Mouse (Mus musculus) heart, adult 2 months (tissue): ENCODE results near the gene Map4k2.

ENCODE experiments used
- CTCF ChIP-seq: fragments of 200-600 bp; IDR thresholded peaks from 2 replicates; pipeline ENCODE4 v1.8.1; 2022; ENCODE audit warnings: antibody characterized with exemption, mild to moderate bottlenecking, moderate library complexity
- EP300 ChIP-seq: fragments of 200-500 bp; IDR thresholded peaks from 2 replicates; pipeline ENCODE4 v1.6.1; 2011; ENCODE audit warnings: low read depth, low read length, control low read depth; ENCODE audit not compliant: insufficient read depth

- TF ChIP-seq CTCF (peak; percentile 43), EP300 (peak; percentile 78)
Measured at GRCm38 (mm10) chr19:6340524-6341452, at the start of gene Map4k2.
